Mouse (Mus musculus): Measurements from ENCODE around the gene Cyb5d1. TPM values are rescaled to one million over a fixed set of nuclear protein-coding genes. Genes with fewer than 3 reads are reported as not detected.
A peak's percentile ranks its signal among the peaks of the same experiment; 100 is the strongest.
"Not testable (repeated sequence)": the region's sequence is repeated elsewhere in the genome, so short reads cannot be mapped to it uniquely, and the experiment has no call there.

Cyb5d1 gene
- polyA plus RNA-seq, 1 experiment: 42.5 TPM

DNA sequence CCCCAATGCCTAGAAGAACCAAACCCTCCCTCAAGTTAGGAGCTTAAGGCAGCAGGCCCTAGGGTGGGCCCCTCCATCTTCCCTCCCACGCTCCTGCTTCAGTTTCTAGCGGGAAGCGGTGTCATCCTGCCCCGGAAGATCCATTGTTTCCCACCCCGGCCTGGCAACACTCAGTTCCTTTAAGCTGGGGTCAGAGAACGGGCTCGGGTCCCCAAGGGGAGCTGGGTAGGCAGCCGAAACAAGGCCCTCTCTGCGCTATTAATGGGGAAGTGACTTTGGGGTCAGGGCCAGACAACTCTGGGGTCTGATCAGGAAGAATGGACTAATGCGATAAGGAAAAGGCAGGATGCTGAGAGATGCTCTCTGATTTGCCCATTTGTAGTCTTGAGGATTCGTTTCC, 1.3 kb upstream of the Cyb5d1 start:
- Histone ChIP-seq H3K27ac (ENCODE audit: control insufficient read depth, insufficient read depth, low read depth, low read length) (peak overlapping the region; percentile 96), H3K4me3 (ENCODE audit: control insufficient read depth, low read depth, low read length) (peak overlapping the region; percentile 91), H3K4me1 (ENCODE audit: control insufficient read depth, insufficient read depth, low read length) (peaks cover 32% of the 10 kb centered on the region), H3K36me3 (ENCODE audit: control insufficient read depth, insufficient read depth, low read length) (no peaks in the 10 kb centered on the region; the same call in 1 of the 2 replicates), H3K27me3 (ENCODE audit: control insufficient read depth, insufficient read depth, low read length) (no peaks in the 10 kb centered on the region)
- TF ChIP-seq CTCF (IDR thresholded peaks at IDR 0.05; ENCODE audit: control insufficient read depth, insufficient read depth, insufficient replicate concordance, low read depth, low read length) (no peak), POLR2A (IDR thresholded peaks at IDR 0.05; ENCODE audit: control insufficient read depth, low read depth, low read length) (no peak)

DNA sequence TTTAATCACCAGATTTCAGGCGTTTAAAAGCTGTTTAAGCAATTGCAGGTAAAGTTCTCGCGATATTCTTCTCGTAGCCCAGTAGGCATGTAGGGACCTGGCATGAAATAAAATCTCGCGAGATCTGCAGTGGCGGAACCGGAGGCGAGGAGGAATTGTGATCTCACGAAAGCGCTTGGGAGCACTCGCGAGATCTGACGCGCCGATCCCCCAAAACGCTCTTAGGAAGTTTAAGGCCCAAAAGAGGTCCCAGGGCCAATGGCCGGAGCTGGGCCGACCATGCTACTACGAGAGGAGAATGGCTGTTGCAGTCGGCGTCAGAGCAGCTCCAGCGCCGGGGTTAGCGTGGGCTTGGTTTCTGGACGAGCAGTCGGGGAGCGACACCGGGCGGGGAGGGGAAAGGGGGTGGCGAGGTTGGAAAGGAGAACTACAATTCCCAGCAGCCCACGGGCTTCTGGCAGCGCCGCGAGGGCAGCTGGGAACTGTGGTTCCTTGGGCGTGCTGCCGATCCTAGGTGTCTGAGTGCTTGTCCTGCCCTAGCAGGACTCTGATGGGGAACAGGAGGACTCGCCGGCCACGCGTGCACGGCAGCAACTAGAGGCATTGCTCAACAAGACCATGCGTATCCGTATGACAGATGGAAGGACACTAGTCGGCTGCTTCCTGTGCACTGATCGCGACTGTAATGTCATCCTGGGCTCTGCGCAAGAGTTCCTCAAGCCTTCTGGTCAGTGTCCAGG, 373 bp upstream of the Cyb5d1 start:
- no peaks in the 10 kb centered on the region; the same call in 1 of the 2 replicates for H3K36me3 ChIP-seq (ENCODE audit: control insufficient read depth, insufficient read depth, low read length)
- no peak for TF ChIP-seq CTCF (IDR thresholded peaks at IDR 0.05; ENCODE audit: control insufficient read depth, insufficient read depth, insufficient replicate concordance, low read depth, low read length)
- TF ChIP-seq POLR2A (IDR thresholded peaks at IDR 0.05; ENCODE audit: control insufficient read depth, low read depth, low read length): peak; percentile 70
- H3K27me3 ChIP-seq (ENCODE audit: control insufficient read depth, insufficient read depth, low read length): no peaks in the 10 kb centered on the region
- peak overlapping the region; percentile 91 for H3K4me3 ChIP-seq (ENCODE audit: control insufficient read depth, low read depth, low read length)
- peaks cover 29% of the 10 kb centered on the region for H3K4me1 ChIP-seq (ENCODE audit: control insufficient read depth, insufficient read depth, low read length)
- peak overlapping the region; percentile 96 for H3K27ac ChIP-seq (ENCODE audit: control insufficient read depth, insufficient read depth, low read depth, low read length)

DNA sequence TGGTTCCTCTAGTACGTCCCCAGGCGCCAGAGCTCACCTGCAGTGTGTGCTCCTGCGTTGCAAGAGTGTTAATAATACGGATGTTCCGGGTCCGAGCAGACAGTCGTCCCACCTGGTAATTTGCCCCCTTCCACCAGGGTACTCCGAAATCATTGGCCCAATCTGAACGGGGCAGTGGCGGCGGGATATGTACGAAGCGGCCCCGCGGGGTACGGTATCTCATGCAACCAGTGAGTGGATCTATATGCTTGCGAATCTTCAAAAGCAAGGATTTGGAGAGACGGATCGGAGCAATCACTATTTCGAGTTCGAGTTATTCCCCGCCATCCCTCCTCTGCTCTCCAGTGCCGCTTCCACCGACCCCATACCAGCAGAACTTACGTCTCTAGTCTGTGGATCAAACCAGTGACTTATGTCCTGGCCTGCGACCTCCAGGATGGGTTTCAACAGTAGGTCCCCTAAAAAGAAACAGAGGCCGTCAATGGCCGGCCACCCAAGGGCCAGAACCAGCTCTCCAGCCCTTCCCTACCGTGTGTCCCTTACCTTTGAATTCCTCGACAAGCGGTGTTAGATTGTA, 752 bp downstream of the Cyb5d1 start:
- Histone ChIP-seq H3K27ac (ENCODE audit: control insufficient read depth, insufficient read depth, low read depth, low read length) (peak overlapping the region; percentile 96), H3K4me3 (ENCODE audit: control insufficient read depth, low read depth, low read length) (peak overlapping the region; percentile 91), H3K4me1 (ENCODE audit: control insufficient read depth, insufficient read depth, low read length) (peaks cover 20% of the 10 kb centered on the region)
- H3K36me3 ChIP-seq (ENCODE audit: control insufficient read depth, insufficient read depth, low read length); H3K27me3 ChIP-seq (ENCODE audit: control insufficient read depth, insufficient read depth, low read length): not testable (repeated sequence)

DNA sequence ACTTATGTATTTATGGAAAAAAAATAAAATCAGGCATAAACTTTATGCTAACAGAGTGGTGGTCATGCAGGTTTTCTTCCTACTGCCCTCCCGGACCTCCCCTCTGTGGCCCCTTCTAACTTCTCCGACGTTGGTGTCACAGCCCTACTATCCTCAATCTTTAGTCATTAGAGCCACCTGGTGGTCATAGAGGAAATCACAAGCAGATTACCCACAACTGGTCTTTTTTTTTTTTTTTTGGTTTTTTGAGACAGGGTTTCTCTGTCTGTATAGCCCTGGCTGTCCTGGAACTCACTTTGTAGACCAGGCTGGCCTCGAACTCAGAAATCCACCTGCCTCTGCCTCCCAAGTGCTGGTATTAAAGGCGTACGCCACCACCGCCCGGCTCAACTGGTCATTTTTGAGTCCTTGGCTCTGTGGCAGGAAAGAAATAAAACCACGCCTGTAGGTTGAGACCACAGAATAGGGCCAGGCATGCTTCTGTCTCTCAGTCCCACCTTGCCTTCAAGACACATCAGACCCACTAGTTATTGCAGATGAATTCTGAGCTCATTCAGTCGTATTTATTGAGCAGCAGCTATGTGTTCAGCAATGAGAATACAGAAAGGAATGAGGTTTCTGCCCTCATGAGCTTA, 4.9 kb downstream of the Cyb5d1 start:
- no peak for TF ChIP-seq POLR2A (IDR thresholded peaks at IDR 0.05; ENCODE audit: control insufficient read depth, low read depth, low read length)
- TF ChIP-seq CTCF (IDR thresholded peaks at IDR 0.05; ENCODE audit: control insufficient read depth, insufficient read depth, insufficient replicate concordance, low read depth, low read length): no peak

DNA sequence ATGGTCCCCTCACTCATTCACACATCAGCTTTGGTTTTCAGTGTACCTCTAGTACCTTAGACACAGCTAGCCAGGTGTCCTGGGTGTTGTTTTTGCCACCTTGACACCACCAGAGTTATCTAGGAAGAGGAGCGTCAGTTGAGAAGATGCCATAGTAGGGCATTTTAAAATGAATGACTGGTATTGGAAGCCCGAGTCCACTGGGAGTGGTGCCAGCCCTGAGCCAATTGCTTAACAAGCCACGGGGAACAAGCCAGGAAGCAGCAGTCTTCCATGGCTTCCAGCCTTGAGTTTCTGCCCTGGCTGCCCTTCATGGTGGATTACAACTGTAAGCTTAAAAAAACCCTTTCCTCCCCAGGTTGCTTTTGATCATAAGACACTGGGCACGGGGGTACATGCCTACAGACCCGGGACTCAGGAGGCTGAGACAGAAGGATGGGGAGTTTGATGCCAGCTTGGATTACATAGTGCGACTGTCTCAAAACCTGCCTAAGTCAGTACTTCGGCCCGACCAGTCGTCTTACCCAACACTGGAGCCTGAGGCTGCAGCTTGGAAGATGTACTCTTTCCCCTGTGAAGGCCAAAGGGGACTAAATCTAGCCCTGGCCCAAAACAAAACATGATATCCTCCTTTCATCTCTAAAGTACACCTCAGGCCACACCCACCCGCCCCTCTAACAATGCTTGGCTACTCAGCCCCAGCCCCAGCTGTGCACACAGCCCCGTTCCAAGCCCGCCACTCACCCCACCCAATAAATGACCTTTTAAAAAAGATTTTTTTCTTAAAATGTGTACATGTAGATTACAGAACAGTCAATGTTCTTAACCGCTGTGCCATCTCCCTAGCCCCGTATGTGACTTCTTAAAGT, 5.7 kb downstream of the Cyb5d1 start:
- Histone ChIP-seq H3K27ac (ENCODE audit: control insufficient read depth, insufficient read depth, low read depth, low read length) (no peak overlapping the region), H3K4me3 (ENCODE audit: control insufficient read depth, low read depth, low read length) (no peak overlapping the region), H3K4me1 (ENCODE audit: control insufficient read depth, insufficient read depth, low read length) (no peaks in the 10 kb centered on the region), H3K36me3 (ENCODE audit: control insufficient read depth, insufficient read depth, low read length) (no peaks in the 10 kb centered on the region), H3K27me3 (ENCODE audit: control insufficient read depth, insufficient read depth, low read length) (no peaks in the 10 kb centered on the region)
- no peak for TF ChIP-seq CTCF (IDR thresholded peaks at IDR 0.05; ENCODE audit: control insufficient read depth, insufficient read depth, insufficient replicate concordance, low read depth, low read length)
- TF ChIP-seq POLR2A (IDR thresholded peaks at IDR 0.05; ENCODE audit: control insufficient read depth, low read depth, low read length): no peak

More for the DNA sequence above, 4.9 kb downstream of the Cyb5d1 start:
- Histone ChIP-seq H3K27ac (ENCODE audit: control insufficient read depth, insufficient read depth, low read depth, low read length) (no peak overlapping the region), H3K27me3 (ENCODE audit: control insufficient read depth, insufficient read depth, low read length) (no peaks in the 10 kb centered on the region), H3K4me3 (ENCODE audit: control insufficient read depth, low read depth, low read length) (no peak overlapping the region), H3K36me3 (ENCODE audit: control insufficient read depth, insufficient read depth, low read length) (no peaks in the 10 kb centered on the region), H3K4me1 (ENCODE audit: control insufficient read depth, insufficient read depth, low read length) (no peaks in the 10 kb centered on the region)

DNA sequence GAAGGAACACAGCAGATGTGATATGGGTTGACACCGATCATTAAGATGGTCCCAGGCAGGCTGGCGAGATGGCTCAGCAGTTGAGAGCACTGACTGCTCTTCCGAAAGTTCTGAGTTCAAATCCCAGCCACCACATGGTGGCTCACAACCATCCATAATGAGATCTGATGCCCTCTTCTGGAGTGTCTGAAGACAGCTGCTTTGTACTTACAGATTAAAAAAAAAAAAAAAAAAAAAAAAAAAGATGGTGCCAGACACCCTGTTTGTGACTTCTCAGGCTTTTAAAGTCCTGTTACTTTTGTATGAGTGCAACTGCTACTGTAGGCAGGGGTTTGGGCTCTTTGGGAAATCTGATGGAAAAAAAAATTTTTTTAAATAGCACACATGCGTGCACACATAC, 6.8 kb downstream of the Cyb5d1 start:
- no peak overlapping the region for H3K4me3 ChIP-seq (ENCODE audit: control insufficient read depth, low read depth, low read length)
- no peak overlapping the region for H3K27ac ChIP-seq (ENCODE audit: control insufficient read depth, insufficient read depth, low read depth, low read length)
- H3K27me3 ChIP-seq (ENCODE audit: control insufficient read depth, insufficient read depth, low read length): no peaks in the 10 kb centered on the region
- no peaks in the 10 kb centered on the region for H3K36me3 ChIP-seq (ENCODE audit: control insufficient read depth, insufficient read depth, low read length)
- no peaks in the 10 kb centered on the region for H3K4me1 ChIP-seq (ENCODE audit: control insufficient read depth, insufficient read depth, low read length)
- TF ChIP-seq POLR2A (IDR thresholded peaks at IDR 0.05; ENCODE audit: control insufficient read depth, low read depth, low read length) (no peak), CTCF (IDR thresholded peaks at IDR 0.05; ENCODE audit: control insufficient read depth, insufficient read depth, insufficient replicate concordance, low read depth, low read length) (no peak)

DNA sequence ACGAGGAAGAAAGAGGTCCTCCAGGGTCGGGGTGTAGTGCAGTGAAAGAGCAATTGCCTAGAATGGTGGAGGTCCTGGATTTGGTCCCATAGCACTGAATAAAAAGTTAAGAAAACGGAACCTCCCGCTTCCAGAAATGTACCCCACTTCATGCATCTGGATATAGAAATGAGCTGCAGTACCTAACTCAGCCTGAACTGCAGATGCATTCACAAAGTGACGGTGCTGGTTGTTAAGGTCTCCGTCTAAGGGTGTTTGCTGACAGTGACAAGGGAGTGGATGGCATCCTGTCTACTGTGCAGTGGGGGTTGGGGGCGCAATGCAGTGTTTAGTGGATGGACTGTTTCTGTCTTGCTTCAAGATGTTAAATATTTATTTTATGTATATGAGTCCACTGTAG, 8.7 kb downstream of the Cyb5d1 start:
- H3K4me1 ChIP-seq (ENCODE audit: control insufficient read depth, insufficient read depth, low read length): no peaks in the 10 kb centered on the region
- H3K27me3 ChIP-seq (ENCODE audit: control insufficient read depth, insufficient read depth, low read length): no peaks in the 10 kb centered on the region
- no peaks in the 10 kb centered on the region for H3K36me3 ChIP-seq (ENCODE audit: control insufficient read depth, insufficient read depth, low read length)
- no peak overlapping the region for H3K27ac ChIP-seq (ENCODE audit: control insufficient read depth, insufficient read depth, low read depth, low read length)
- H3K4me3 ChIP-seq (ENCODE audit: control insufficient read depth, low read depth, low read length): no peak overlapping the region
- TF ChIP-seq CTCF (IDR thresholded peaks at IDR 0.05; ENCODE audit: control insufficient read depth, insufficient read depth, insufficient replicate concordance, low read depth, low read length) (no peak), POLR2A (IDR thresholded peaks at IDR 0.05; ENCODE audit: control insufficient read depth, low read depth, low read length) (no peak)

Data from testis, adult 2 months (tissue).